Mouse (Mus musculus) myocyte (in vitro differentiated cells): ENCODE data around the gene Lmo4.

Source experiments
- CEBPB ChIP-seq: IDR thresholded peaks from 2 replicates; pipeline ENCODE4 v1.6.1; 2011; ENCODE audit warnings: mild to moderate bottlenecking, moderate library complexity; ENCODE audit not compliant: poor library complexity, insufficient read depth, severe bottlenecking
- E2F4 ChIP-seq: IDR thresholded peaks from one replicate; pipeline ENCODE4 v1.6.1; 2011; ENCODE audit warnings: mild to moderate bottlenecking, control low read depth, moderate library complexity; ENCODE audit not compliant: insufficient read depth
- MAX ChIP-seq: IDR thresholded peaks from one replicate; pipeline ENCODE4 v1.6.1; 2011; ENCODE audit warnings: low read depth, mild to moderate bottlenecking, control low read depth
- MYOD1 ChIP-seq, 3 experiments: IDR thresholded peaks; one replicate each; pipeline ENCODE4 v1.6.1; 2011; ENCODE audit warnings: control low read depth in 2 of 3, low read depth in 2 of 3, mild to moderate bottlenecking in 2 of 3, moderate library complexity in 1 of 3; ENCODE audit not compliant: insufficient read length in 2 of 3, control insufficient read depth in 1 of 3
- POLR2A ChIP-seq: IDR thresholded peaks from one replicate; pipeline ENCODE4 v1.6.1; 2011; ENCODE audit warnings: low read depth, mild to moderate bottlenecking, control low read depth, moderate library complexity; ENCODE audit not compliant: insufficient read length
- POLR2AphosphoS2 ChIP-seq: IDR thresholded peaks from one replicate; pipeline ENCODE4 v1.6.1; 2011; ENCODE audit warnings: low read depth, control low read depth; ENCODE audit not compliant: insufficient read length
- REST ChIP-seq: IDR thresholded peaks from one replicate; pipeline ENCODE4 v1.6.1; 2011; ENCODE audit warnings: mild to moderate bottlenecking, control low read depth, moderate library complexity; ENCODE audit not compliant: insufficient read depth, insufficient read length
- SRF ChIP-seq: IDR thresholded peaks from one replicate; pipeline ENCODE4 v1.6.1; 2011; ENCODE audit warnings: low read depth; ENCODE audit not compliant: control insufficient read depth, insufficient read length
- TCF12 ChIP-seq: IDR thresholded peaks from one replicate; pipeline ENCODE4 v1.6.1; 2011; ENCODE audit warnings: mild to moderate bottlenecking, control low read depth; ENCODE audit not compliant: poor library complexity, insufficient read depth, severe bottlenecking

GRCm38 (mm10) chr3:144222381-144222780 lies 17.4 kb upstream of the Lmo4 start:
- TF ChIP-seq MYOD1 (IDR thresholded peaks at IDR 0.05; ENCODE audit: control insufficient read depth in 1 of 3, insufficient read length in 2 of 3, low read depth in 2 of 3) (no peak), POLR2AphosphoS2 (no peak), POLR2A (no peak), MAX (no peak), CEBPB (no peak), E2F4 (no peak), TCF12 (no peak), REST (no peak), SRF (no peak)
